Mouse (Mus musculus) frontal cortex, adult (tissue): ENCODE results near the gene Acot11.

Source experiments
- ATAC-seq: cut with Nextera tagmentation; 2 replicates; pipeline ENCODE4 v1.9.2; 2017; ENCODE audit warnings: mild to moderate bottlenecking, moderate library complexity, mixed read lengths; ENCODE audit not compliant: low TSS enrichment

Gene Acot11

GRCm38 (mm10) chr4:106804910-106805274, at the start of gene Acot11:
Gene Acot11, minus strand, starts transcription at chr4:106804998.
- no peak; the same call in 1 of the 2 replicates for ATAC-seq

GRCm38 (mm10) chr4:106848290-106849092, 43.7 kb upstream of the Acot11 start:
- ATAC-seq = no peak

- ATAC-seq = no peak
Measured at GRCm38 (mm10) chr4:106847591-106848289, 42.9 kb upstream of the Acot11 start.

- no peak for ATAC-seq
Measured at GRCm38 (mm10) chr4:106842561-106842960, 37.8 kb upstream of the Acot11 start.

- no peak for ATAC-seq
Measured at GRCm38 (mm10) chr4:106841856-106842255, 37.1 kb upstream of the Acot11 start.

- ATAC-seq = no peak
Measured at GRCm38 (mm10) chr4:106841303-106841702, 36.5 kb upstream of the Acot11 start.

GRCm38 (mm10) chr4:106840651-106841145, 35.9 kb upstream of the Acot11 start:
- peak; percentile 12; the same call in 1 of the 2 replicates for ATAC-seq

GRCm38 (mm10) chr4:106839964-106840611, 35.3 kb upstream of the Acot11 start:
- ATAC-seq = peak; percentile 29

GRCm38 (mm10) chr4:106839254-106839834, 34.5 kb upstream of the Acot11 start:
- peak; percentile 33; the same call in 1 of the 2 replicates for ATAC-seq

- ATAC-seq = peak; percentile 69
Measured at GRCm38 (mm10) chr4:106838548-106839253, 33.9 kb upstream of the Acot11 start.

- ATAC-seq = peak; percentile 17; the same call in 1 of the 2 replicates
Measured at GRCm38 (mm10) chr4:106837964-106838363, 33.2 kb upstream of the Acot11 start.

- ATAC-seq = no peak
Measured at GRCm38 (mm10) chr4:106837425-106837824, 32.6 kb upstream of the Acot11 start.

- no peak for ATAC-seq
Measured at GRCm38 (mm10) chr4:106830545-106831112, 25.8 kb upstream of the Acot11 start.

GRCm38 (mm10) chr4:106827738-106828361, 23.1 kb upstream of the Acot11 start:
- peak; percentile 84 for ATAC-seq

GRCm38 (mm10) chr4:106825229-106825628, 20.4 kb upstream of the Acot11 start:
- ATAC-seq = no peak

- ATAC-seq = no peak
Measured at GRCm38 (mm10) chr4:106819404-106819803, 14.6 kb upstream of the Acot11 start.

GRCm38 (mm10) chr4:106818332-106818731, 13.5 kb upstream of the Acot11 start:
- no peak for ATAC-seq

- ATAC-seq = no peak
Measured at GRCm38 (mm10) chr4:106817017-106817416, 12.2 kb upstream of the Acot11 start.

GRCm38 (mm10) chr4:106815396-106816324, 10.9 kb upstream of the Acot11 start:
- ATAC-seq = no peak; the same call in 1 of the 2 replicates
